In the genomic region with DNA sequence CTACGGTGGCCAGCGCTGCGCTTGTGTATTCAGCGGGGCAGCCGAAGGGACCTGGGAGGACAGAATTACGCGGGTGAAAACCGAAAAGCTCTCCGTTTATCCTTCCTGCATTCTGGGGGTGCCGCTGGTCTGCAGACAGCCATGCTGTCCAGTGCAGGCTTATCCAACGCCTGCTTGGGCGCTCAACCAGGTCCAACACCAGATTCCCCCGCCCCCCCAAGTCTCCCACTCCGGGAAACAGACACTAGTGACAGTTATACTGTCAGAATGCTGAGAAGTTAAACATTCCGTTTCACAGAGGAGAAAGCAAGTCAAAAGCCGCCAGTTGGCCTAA, we compare ENCODE assay signal across 8 mouse cellular contexts. TPM values are rescaled to one million over a fixed set of nuclear protein-coding genes. Genes with fewer than 3 reads are reported as not detected.
A peak's percentile ranks its signal among the peaks of the same experiment; 100 is the strongest.
DNase-seq lines count a peak whose midpoint lies in the region; ATAC-seq and TF ChIP-seq lines count a peak whose summit lies in the region.

No protein-coding gene starts in this region.

- no peak for ATAC-seq in heart, postnatal 0 days (ENCODE audit: insufficient read depth, low read depth)
- peak; percentile 66 for ATAC-seq in hindbrain, embryonic 12.5 days (ENCODE audit: low FRiP score)
- no peak for ATAC-seq in midbrain, embryonic 12.5 days (ENCODE audit: low FRiP score, low read depth)
- no peak for ATAC-seq in frontal cortex, adult (ENCODE audit: low TSS enrichment)

- no peaks in the 10 kb centered on the region for H3K27me3 ChIP-seq in heart, postnatal 0 days (ENCODE audit: control insufficient read depth, insufficient read depth, low read length)
- H3K27me3 ChIP-seq in hindbrain, embryonic 12.5 days, result no peaks in the 10 kb centered on the region
- H3K27me3 ChIP-seq in midbrain, embryonic 12.5 days, result no peaks in the 10 kb centered on the region

- peak overlapping the region; percentile 55 for H3K9ac ChIP-seq in heart, postnatal 0 days (replicated peaks; ENCODE audit: low read depth, low read length)
- H3K9ac ChIP-seq in hindbrain, embryonic 12.5 days, result peak overlapping the region; percentile 90
- peak overlapping the region; percentile 94 for H3K9ac ChIP-seq in midbrain, embryonic 12.5 days (replicated peaks)

- peak overlapping the region; percentile 87 for H3K4me2 ChIP-seq in heart, postnatal 0 days (ENCODE audit: low read depth, low read length)
- H3K4me2 ChIP-seq in hindbrain, embryonic 12.5 days (replicated peaks), result peak overlapping the region; percentile 79
- H3K4me2 ChIP-seq in midbrain, embryonic 12.5 days (replicated peaks), result peak overlapping the region; percentile 82

- H3K9me3 ChIP-seq in heart, postnatal 0 days (replicated peaks; ENCODE audit: control insufficient read depth, low read length), result no peaks in the 10 kb centered on the region
- no peaks in the 10 kb centered on the region for H3K9me3 ChIP-seq in hindbrain, embryonic 12.5 days (replicated peaks)
- no peaks in the 10 kb centered on the region for H3K9me3 ChIP-seq in midbrain, embryonic 12.5 days

- H3K4me3 ChIP-seq in heart, postnatal 0 days (ENCODE audit: low read depth, low read length), result peak overlapping the region; percentile 72
- peak overlapping the region; percentile 76 for H3K4me3 ChIP-seq in hindbrain, embryonic 12.5 days
- H3K4me3 ChIP-seq in midbrain, embryonic 12.5 days, result peak overlapping the region; percentile 80

- WGBS in heart, postnatal 0 days, result under 1% methylated on average over 16 of the region's 16 CpGs
- WGBS in hindbrain, embryonic 12.5 days, result 0% methylated on average over 16 of the region's 16 CpGs
- 1% methylated on average over 16 of the region's 16 CpGs for WGBS in midbrain, embryonic 12.5 days

- H3K4me1 ChIP-seq in heart, postnatal 0 days (ENCODE audit: control insufficient read depth, insufficient read depth), result peaks cover 17% of the 10 kb centered on the region
- peaks cover 15% of the 10 kb centered on the region for H3K4me1 ChIP-seq in hindbrain, embryonic 12.5 days
- peaks cover 12% of the 10 kb centered on the region for H3K4me1 ChIP-seq in midbrain, embryonic 12.5 days

- H3K36me3 ChIP-seq in heart, postnatal 0 days (replicated peaks; ENCODE audit: control insufficient read depth, insufficient read depth, low read length), result peaks cover 14% of the 10 kb centered on the region
- H3K36me3 ChIP-seq in hindbrain, embryonic 12.5 days, result peaks cover 16% of the 10 kb centered on the region
- peaks cover 13% of the 10 kb centered on the region for H3K36me3 ChIP-seq in midbrain, embryonic 12.5 days

- DNase-seq in heart, postnatal 0 days (ENCODE audit: low spot score), result no peak
- DNase-seq in heart, adult 8-10 months (ENCODE audit: low spot score), result no peak
- peak; percentile 29 for DNase-seq in adipocyte (ENCODE audit: low spot score)
- DNase-seq in left cerebral cortex, adult 9 months (ENCODE audit: low spot score in 2 of 2), result no peak
- DNase-seq in spleen, adult 12 weeks (ENCODE audit: low spot score), result no peak

- TF ChIP-seq CTCF in heart, postnatal 0 days (IDR thresholded peaks at IDR 0.05; ENCODE audit: low read depth), result no peak; the same call in 1 of the 2 replicates

- no peak for TF ChIP-seq EP300 in heart, postnatal 0 days (IDR thresholded peaks at IDR 0.05; ENCODE audit: low read depth)

- peak overlapping the region; percentile 79 for H3K27ac ChIP-seq in heart, postnatal 0 days (ENCODE audit: low read depth)
- H3K27ac ChIP-seq in hindbrain, embryonic 12.5 days, result peak overlapping the region; percentile 85
- H3K27ac ChIP-seq in midbrain, embryonic 12.5 days (replicated peaks), result peak overlapping the region; percentile 93

RNA-seq across cellular contexts. Expression of gene Zfp949, which starts 24.5 kb away (rescaled TPM):
- 3.3 and 4.9 TPM in 2 replicates for total RNA-seq in heart, postnatal 0 days (2014; rRNA removed; ENCODE audit: low replicate concordance)
- 5.6 and 8.3 TPM in 2 replicates for polyA plus RNA-seq in heart, postnatal 0 days (2015; fragmentation: Nextera tagmentation; extraction: Ambion mirVana)
- 1 to 10 TPM; 5.4 to 8.6 (median 6.0) TPM for total RNA-seq in heart, adult 8-10 months (2022)
- 15.9 and 16.5 TPM in 2 replicates for polyA plus RNA-seq in hindbrain, embryonic 12.5 days (2016; fragmentation: Nextera tagmentation; extraction: Ambion mirVana)
- polyA plus RNA-seq in midbrain, embryonic 12.5 days (2016; fragmentation: Nextera tagmentation; extraction: Ambion mirVana), result 13.2 and 14.1 TPM in 2 replicates

RNA-seq across cellular contexts. Expression of gene Syncrip, which starts 40.9 kb away (rescaled TPM):
- total RNA-seq in heart, postnatal 0 days (2014; rRNA removed; ENCODE audit: low replicate concordance), result 21.6 and 32.1 TPM in 2 replicates
- 34.2 and 41.4 TPM in 2 replicates for polyA plus RNA-seq in heart, postnatal 0 days (2015; fragmentation: Nextera tagmentation; extraction: Ambion mirVana)
- 10 to 100 TPM; 52.1 to 62.3 (median 56.1) TPM for total RNA-seq in heart, adult 8-10 months (2022)
- 119 and 122 TPM in 2 replicates for polyA plus RNA-seq in hindbrain, embryonic 12.5 days (2016; fragmentation: Nextera tagmentation; extraction: Ambion mirVana)
- 119 and 121 TPM in 2 replicates for polyA plus RNA-seq in midbrain, embryonic 12.5 days (2016; fragmentation: Nextera tagmentation; extraction: Ambion mirVana)

RNA-seq across cellular contexts. Expression of gene Trim43a, which starts 57.4 kb away (rescaled TPM):
- not detected in 2 replicates for total RNA-seq in heart, postnatal 0 days (2014; rRNA removed; ENCODE audit: low replicate concordance)
- polyA plus RNA-seq in heart, postnatal 0 days (2015; fragmentation: Nextera tagmentation; extraction: Ambion mirVana), result 0.12 and 0.14 TPM in 2 replicates
- total RNA-seq in heart, adult 8-10 months (2022), result not detected
- 0.22 and 0.48 TPM in 2 replicates for polyA plus RNA-seq in hindbrain, embryonic 12.5 days (2016; fragmentation: Nextera tagmentation; extraction: Ambion mirVana)
- polyA plus RNA-seq in midbrain, embryonic 12.5 days (2016; fragmentation: Nextera tagmentation; extraction: Ambion mirVana), result 0.09 TPM in 1 of 2 replicates, not detected in the other
